8 mouse cellular contexts compared by ENCODE assay signal in the genomic region with DNA sequence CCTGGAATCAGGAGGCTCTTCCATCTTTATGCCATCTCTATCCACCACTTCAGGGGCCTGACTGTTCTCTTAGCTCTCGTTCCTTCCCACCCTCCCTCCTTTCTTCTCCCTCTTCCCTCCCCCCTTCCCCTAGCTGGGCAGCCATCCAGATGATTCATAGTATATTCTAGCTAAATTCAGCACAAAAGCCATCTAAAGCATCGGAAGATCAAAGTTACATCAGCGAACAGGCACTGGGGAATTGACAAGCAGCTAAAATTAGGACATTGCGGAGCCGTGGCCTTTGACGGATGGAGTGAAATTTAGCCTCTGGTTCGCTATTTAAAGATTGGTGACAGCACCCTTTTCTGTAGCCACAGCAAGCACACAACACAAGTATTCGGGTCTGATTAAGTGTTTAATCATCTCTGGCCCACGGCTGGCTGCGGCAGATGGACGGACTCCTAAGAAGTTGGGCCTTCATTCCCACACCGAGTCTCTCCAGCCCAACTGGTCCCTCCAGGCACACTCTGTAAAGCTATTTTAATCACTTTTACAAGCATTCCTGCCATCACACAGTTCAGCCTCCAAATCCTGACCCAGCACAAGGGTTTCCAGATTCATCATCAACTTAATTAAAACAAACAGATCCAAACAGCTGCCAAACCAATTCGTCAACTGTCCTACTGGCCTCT.
DNase-seq lines count a peak whose midpoint lies in the region; ATAC-seq and TF ChIP-seq lines count a peak whose summit lies in the region.

No protein-coding gene starts in this region.

- no peak overlapping the region for H3K4me3 ChIP-seq in cerebellum, adult 2 months (replicated peaks; ENCODE audit: insufficient read depth, low read depth, low read length)
- no peak overlapping the region for H3K4me3 ChIP-seq in intestine, embryonic 16.5 days (ENCODE audit: low read length)
- H3K4me3 ChIP-seq in limb, embryonic 15.5 days = no peak overlapping the region

- H3K27me3 ChIP-seq in cerebellum, adult 2 months (ENCODE audit: control insufficient read depth, insufficient read depth, low read length) = no peaks in the 10 kb centered on the region
- no peaks in the 10 kb centered on the region for H3K27me3 ChIP-seq in intestine, embryonic 16.5 days (replicated peaks; ENCODE audit: control insufficient read depth, insufficient read depth, low read length)
- H3K27me3 ChIP-seq in limb, embryonic 15.5 days = no peaks in the 10 kb centered on the region

- intact Hi-C loops in gastrocnemius, postnatal 14 days (cut with DNase I; ENCODE audit: low total_unique reads) = loop anchor here (5.0 kb wide), 1 partner anchor 47 kb away; no protein-coding TSS in a partner anchor

- peak; percentile 60 for ATAC-seq in intestine, embryonic 16.5 days
- peak; percentile 62 for ATAC-seq in limb, embryonic 15.5 days (ENCODE audit: insufficient number of reproducible peaks, low FRiP score, low TSS enrichment, low read depth)

- no peak overlapping the region for H3K9ac ChIP-seq in intestine, embryonic 16.5 days (ENCODE audit: low read depth, low read length)
- no peak overlapping the region for H3K9ac ChIP-seq in limb, embryonic 15.5 days

- WGBS in cerebellum, adult 2 months = 18% methylated on average over 13 of the region's 13 CpGs
- 25% methylated on average over 13 of the region's 13 CpGs for WGBS in intestine, embryonic 16.5 days
- 4% methylated on average over 13 of the region's 13 CpGs for WGBS in limb, embryonic 15.5 days

- H3K4me1 ChIP-seq in cerebellum, adult 2 months (ENCODE audit: control insufficient read depth, insufficient read depth, low read length) = peaks cover 5% of the 10 kb centered on the region; the same call in 1 of the 2 replicates
- H3K4me1 ChIP-seq in intestine, embryonic 16.5 days (ENCODE audit: control insufficient read depth, insufficient read depth, low read length) = peaks cover 19% of the 10 kb centered on the region
- H3K4me1 ChIP-seq in limb, embryonic 15.5 days = peaks cover 23% of the 10 kb centered on the region

- no peaks in the 10 kb centered on the region for H3K36me3 ChIP-seq in intestine, embryonic 16.5 days (ENCODE audit: control insufficient read depth, insufficient read depth, low read length)
- H3K36me3 ChIP-seq in limb, embryonic 15.5 days = no peaks in the 10 kb centered on the region

- no peak for TF ChIP-seq POLR2A in cerebellum, adult 2 months (IDR thresholded peaks at IDR 0.05; ENCODE audit: borderline replicate concordance, insufficient read depth, low read length)

- no peak overlapping the region for H3K4me2 ChIP-seq in intestine, embryonic 16.5 days (ENCODE audit: low read depth, low read length)
- peak overlapping the region; percentile 22 for H3K4me2 ChIP-seq in limb, embryonic 15.5 days

- H3K9me3 ChIP-seq in intestine, embryonic 16.5 days (ENCODE audit: control insufficient read depth, low read length) = no peaks in the 10 kb centered on the region
- H3K9me3 ChIP-seq in limb, embryonic 15.5 days = no peaks in the 10 kb centered on the region

- no peak overlapping the region for H3K27ac ChIP-seq in cerebellum, adult 2 months (ENCODE audit: insufficient read depth, low read length)
- H3K27ac ChIP-seq in intestine, embryonic 16.5 days (ENCODE audit: low read length) = peak overlapping the region; percentile 43
- peak overlapping the region; percentile 70 for H3K27ac ChIP-seq in limb, embryonic 15.5 days

- TF ChIP-seq CTCF in cerebellum, adult 2 months (IDR thresholded peaks at IDR 0.05; ENCODE audit: borderline replicate concordance, insufficient read depth, low read depth, low read length) = no peak

- DNase-seq in cerebellum, adult 2 months = peak; percentile 24 to 52
- no peak for DNase-seq in cerebellum, adult 11 months
- DNase-seq in brain, embryonic 18.5 days (ENCODE audit: low read depth, low spot score) = peak; percentile 62
- peak; percentile 59 for DNase-seq in gastrocnemius, postnatal 14 days
- DNase-seq in right cerebral cortex, adult 18-20 months = peak; percentile 56
- no peak for DNase-seq in thymus, postnatal 25 days

Comparison
In these comparisons a context has a peak if more than half of its experiments do, and no peak if none do; other contexts are left out.
1. DNase-seq: peak in cerebellum, adult 2 months (2 of 2), brain, embryonic 18.5 days (single experiment), gastrocnemius, postnatal 14 days (single experiment) and right cerebral cortex, adult 18-20 months (single experiment); none in cerebellum, adult 11 months (single experiment) and thymus, postnatal 25 days (single experiment).